Mouse (Mus musculus) liver, postnatal 0 days (tissue): ENCODE measurements around the gene Pinlyp.

Source experiments
- CTCF ChIP-seq: sonication (generic); IDR thresholded peaks from 2 replicates; pipeline ENCODE4 v1.5.1; 2016; ENCODE audit warnings: antibody characterized with exemption, low read depth
- EP300 ChIP-seq: IDR thresholded peaks from 2 replicates; pipeline ENCODE4 v1.6.1; 2016; ENCODE audit warnings: antibody characterized with exemption, low read depth, mild to moderate bottlenecking

- TF ChIP-seq EP300 = no peak
- no peak for TF ChIP-seq CTCF
Observed at GRCm38 (mm10) chr7:24547534-24548036, 1.7 kb upstream of the Pinlyp start.
